Mouse (Mus musculus): Measurements from ENCODE around the gene Fli1. TPM values are rescaled to one million over a fixed set of nuclear protein-coding genes. Genes with fewer than 3 reads are reported as not detected.

Fli1 gene
- polyA plus RNA-seq (2012; rRNA removed) = 10.1 and 11.5 TPM in 2 replicates
- polyA plus RNA-seq (2014; fragmentation: Nextera tagmentation; extraction: Ambion mirVana) = 22.2 and 25.7 TPM in 2 replicates

DNA sequence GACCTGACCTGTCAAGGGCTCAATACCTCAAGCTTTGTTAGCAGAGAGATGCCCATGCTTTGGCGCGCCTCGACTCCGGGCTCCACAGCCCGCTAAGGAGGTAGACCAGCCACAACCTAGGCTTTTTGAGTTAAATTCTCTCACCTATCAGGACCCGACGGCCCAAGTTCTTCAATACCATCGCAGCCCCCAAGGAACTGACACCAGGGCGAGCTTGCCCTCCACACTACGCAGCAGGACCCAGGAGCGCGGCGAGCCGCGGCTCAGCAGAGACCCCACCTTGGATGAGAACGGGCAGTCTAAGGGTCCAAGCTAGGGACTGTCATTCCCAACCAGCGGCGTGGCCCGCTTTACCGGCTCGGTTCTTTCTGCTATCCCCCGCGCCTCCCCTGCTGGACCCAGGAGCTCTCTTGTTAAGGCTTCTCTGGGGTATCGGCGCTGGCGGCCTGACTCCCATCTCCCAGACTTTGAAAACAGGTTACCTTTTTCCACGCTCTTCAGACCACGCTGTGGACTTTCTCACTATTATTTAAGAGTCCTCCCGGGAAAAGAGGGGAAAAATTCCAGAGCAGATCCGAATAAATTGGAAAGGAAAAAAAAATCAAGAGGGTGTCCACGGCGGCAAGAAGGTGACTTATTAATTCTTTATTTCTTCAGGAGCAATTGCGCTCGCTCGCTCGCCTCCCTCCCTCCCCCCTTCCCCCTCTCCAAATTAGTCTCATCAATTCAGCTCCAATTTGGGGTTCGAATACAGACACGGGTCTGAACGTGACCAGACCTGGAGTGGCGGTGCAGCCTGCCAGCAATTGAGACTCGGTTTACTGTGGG, at the start of gene Fli1:
Gene Fli1 (minus strand): TSS at position 650 of the 828 bp plus-strand sequence.
- Histone ChIP-seq H3K9ac (ENCODE audit: low read depth, low read length, severe bottlenecking) (peak within 1 kb of the TSS; percentile 95), H3K4me2 (replicated peaks; ENCODE audit: low read depth, low read length, severe bottlenecking) (peak within 1 kb of the TSS; percentile 90), H3K27me3 (ENCODE audit: control insufficient read depth, insufficient read depth, low read length) (0 out of 2 replicates have a peak, but pooled peaks cover 3% of the 10 kb centered on the region), H3K4me3 (replicated peaks; ENCODE audit: low read length) (peak within 1 kb of the TSS; percentile 78), H3K36me3 (ENCODE audit: control insufficient read depth, insufficient read depth, low read length) (no peaks in the 10 kb centered on the region), H3K9me3 (ENCODE audit: control insufficient read depth, low read length) (no peaks in the 10 kb centered on the region), H3K27ac (replicated peaks; ENCODE audit: low read depth, low read length) (peak within 1 kb of the TSS; percentile 94), H3K4me1 (ENCODE audit: control insufficient read depth, insufficient read depth, low read length) (peaks cover 51% of the 10 kb centered on the region)
- no peak for DNase-seq (ENCODE audit: low spot score)
- no peak for TF ChIP-seq POLR2A (IDR thresholded peaks at IDR 0.05; ENCODE audit: borderline replicate concordance, extremely low read depth, insufficient read depth, insufficient read length)
- no peak for ATAC-seq (ENCODE audit: low FRiP score, low read depth)
- WGBS = under 1% methylated on average over 41 of the region's 41 CpGs

- DNase-seq (ENCODE audit: low spot score) = peak; percentile 82
- H3K27ac ChIP-seq (replicated peaks; ENCODE audit: low read depth, low read length) = no peak overlapping the region
- no peak overlapping the region for H3K4me3 ChIP-seq (replicated peaks; ENCODE audit: low read length)
- TF ChIP-seq POLR2A (IDR thresholded peaks at IDR 0.05; ENCODE audit: borderline replicate concordance, extremely low read depth, insufficient read depth, insufficient read length) = no peak
- H3K36me3 ChIP-seq (ENCODE audit: control insufficient read depth, insufficient read depth, low read length) = no peaks in the 10 kb centered on the region
- 11% methylated on average over 14 of the region's 14 CpGs for WGBS
- peak; percentile 89 for ATAC-seq (ENCODE audit: low FRiP score, low read depth)
- no peak overlapping the region; the same call in 1 of the 2 replicates for H3K4me2 ChIP-seq (replicated peaks; ENCODE audit: low read depth, low read length, severe bottlenecking)
- H3K9me3 ChIP-seq (ENCODE audit: control insufficient read depth, low read length) = no peaks in the 10 kb centered on the region
- H3K27me3 ChIP-seq (ENCODE audit: control insufficient read depth, insufficient read depth, low read length) = no peaks in the 10 kb centered on the region
- peaks cover 2% of the 10 kb centered on the region; the same call in 1 of the 2 replicates for H3K4me1 ChIP-seq (ENCODE audit: control insufficient read depth, insufficient read depth, low read length)
- no peak overlapping the region for H3K9ac ChIP-seq (ENCODE audit: low read depth, low read length, severe bottlenecking)
Measured at GRCm38 (mm10) chr9:32591732-32592582, 49.3 kb upstream of the Fli1 start.

DNA sequence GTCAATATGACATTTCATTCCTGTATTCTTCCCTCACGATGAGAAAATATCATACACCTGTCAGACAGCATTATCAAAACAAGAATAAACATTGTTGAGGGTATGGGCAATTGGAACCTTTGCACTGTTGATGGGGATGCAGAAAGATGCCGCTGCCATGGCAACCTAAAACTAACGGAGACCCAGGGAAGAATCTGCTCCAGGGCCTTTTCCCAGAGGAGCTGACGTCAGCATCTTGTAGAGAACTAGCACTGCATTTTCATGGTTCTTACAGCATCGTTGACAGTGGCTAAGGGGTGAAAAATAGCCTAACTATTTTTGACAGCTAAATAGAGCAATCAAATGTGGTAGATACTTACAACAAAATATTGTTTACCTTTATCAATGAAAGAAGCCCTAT, 47.9 kb upstream of the Fli1 start:
- H3K4me3 ChIP-seq (replicated peaks; ENCODE audit: low read length) = no peak overlapping the region
- DNase-seq (ENCODE audit: low spot score) = no peak
- H3K27me3 ChIP-seq (ENCODE audit: control insufficient read depth, insufficient read depth, low read length) = no peaks in the 10 kb centered on the region
- no peaks in the 10 kb centered on the region for H3K9me3 ChIP-seq (ENCODE audit: control insufficient read depth, low read length)
- no peak overlapping the region for H3K27ac ChIP-seq (replicated peaks; ENCODE audit: low read depth, low read length)
- WGBS = 66% methylated on average over 5 of the region's 5 CpGs
- no peaks in the 10 kb centered on the region for H3K36me3 ChIP-seq (ENCODE audit: control insufficient read depth, insufficient read depth, low read length)
- H3K4me1 ChIP-seq (ENCODE audit: control insufficient read depth, insufficient read depth, low read length) = peaks cover 2% of the 10 kb centered on the region; the same call in 1 of the 2 replicates
- ATAC-seq (ENCODE audit: low FRiP score, low read depth) = no peak
- no peak for TF ChIP-seq POLR2A (IDR thresholded peaks at IDR 0.05; ENCODE audit: borderline replicate concordance, extremely low read depth, insufficient read depth, insufficient read length)
- no peak overlapping the region for H3K9ac ChIP-seq (ENCODE audit: low read depth, low read length, severe bottlenecking)
- no peak overlapping the region for H3K4me2 ChIP-seq (replicated peaks; ENCODE audit: low read depth, low read length, severe bottlenecking)

DNA sequence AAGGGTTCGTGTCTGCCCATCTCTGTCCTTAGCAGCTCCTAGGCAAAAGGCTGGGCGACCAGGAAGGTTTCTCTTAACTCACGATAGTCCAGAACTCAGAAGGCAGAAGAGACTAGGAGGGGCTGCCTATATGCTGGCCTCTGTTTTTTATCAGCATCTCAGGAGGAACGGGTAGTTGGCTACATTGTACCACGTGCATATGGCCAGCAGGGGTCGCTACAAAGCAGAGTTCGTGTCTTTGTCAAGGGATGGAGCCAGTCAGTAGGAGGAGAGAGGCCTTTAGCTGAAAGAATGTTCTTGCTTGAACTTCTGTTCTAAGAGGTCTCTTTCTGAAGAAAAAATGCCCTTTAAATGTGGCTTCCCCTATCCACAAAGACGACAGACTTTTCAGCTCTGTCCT, 47.2 kb upstream of the Fli1 start:
- WGBS = 4% methylated on average over 8 of the region's 8 CpGs

DNA sequence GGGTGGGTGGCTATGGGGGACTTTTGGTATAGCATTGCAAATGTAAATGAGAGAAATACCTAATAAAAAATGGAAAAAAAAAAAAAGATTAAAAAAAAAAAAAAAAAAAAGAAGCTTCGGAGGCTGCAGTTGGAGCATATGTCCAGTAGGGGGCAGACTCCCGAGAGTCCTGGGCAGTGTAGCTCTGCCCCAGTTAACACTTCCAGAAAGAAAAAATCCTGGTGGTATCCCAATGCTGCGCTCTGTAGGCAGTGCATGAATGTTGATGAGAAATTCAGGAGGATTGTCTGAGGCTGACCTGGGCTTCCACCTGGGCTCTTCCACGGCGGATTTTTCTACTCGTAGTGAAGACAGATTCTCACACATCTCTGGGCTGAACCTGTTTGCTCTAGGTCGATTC, 42.7 kb upstream of the Fli1 start:
- DNase-seq (ENCODE audit: low spot score) (no peak), ATAC-seq (ENCODE audit: low FRiP score, low read depth) (no peak)
- H3K36me3 ChIP-seq (ENCODE audit: control insufficient read depth, insufficient read depth, low read length) = no peaks in the 10 kb centered on the region

More for the DNA sequence above, 47.2 kb upstream of the Fli1 start:
- Histone ChIP-seq H3K9ac (ENCODE audit: low read depth, low read length, severe bottlenecking) (no peak overlapping the region), H3K9me3 (ENCODE audit: control insufficient read depth, low read length) (no peaks in the 10 kb centered on the region), H3K4me2 (replicated peaks; ENCODE audit: low read depth, low read length, severe bottlenecking) (no peak overlapping the region), H3K36me3 (ENCODE audit: control insufficient read depth, insufficient read depth, low read length) (no peaks in the 10 kb centered on the region), H3K27ac (replicated peaks; ENCODE audit: low read depth, low read length) (no peak overlapping the region), H3K4me3 (replicated peaks; ENCODE audit: low read length) (no peak overlapping the region), H3K27me3 (ENCODE audit: control insufficient read depth, insufficient read depth, low read length) (no peaks in the 10 kb centered on the region), H3K4me1 (ENCODE audit: control insufficient read depth, insufficient read depth, low read length) (peaks cover 2% of the 10 kb centered on the region; the same call in 1 of the 2 replicates)
- TF ChIP-seq POLR2A (IDR thresholded peaks at IDR 0.05; ENCODE audit: borderline replicate concordance, extremely low read depth, insufficient read depth, insufficient read length) = no peak
- ATAC-seq (ENCODE audit: low FRiP score, low read depth) (peak; percentile 67), DNase-seq (ENCODE audit: low spot score) (peak; percentile 91)

More for the DNA sequence above, 42.7 kb upstream of the Fli1 start:
- Histone ChIP-seq H3K4me1 (ENCODE audit: control insufficient read depth, insufficient read depth, low read length) (no peaks in the 10 kb centered on the region), H3K9ac (ENCODE audit: low read depth, low read length, severe bottlenecking) (no peak overlapping the region), H3K27ac (replicated peaks; ENCODE audit: low read depth, low read length) (no peak overlapping the region), H3K4me2 (replicated peaks; ENCODE audit: low read depth, low read length, severe bottlenecking) (no peak overlapping the region), H3K9me3 (ENCODE audit: control insufficient read depth, low read length) (no peaks in the 10 kb centered on the region), H3K27me3 (ENCODE audit: control insufficient read depth, insufficient read depth, low read length) (no peaks in the 10 kb centered on the region), H3K4me3 (replicated peaks; ENCODE audit: low read length) (no peak overlapping the region)
- WGBS = 43% methylated on average over 7 of the region's 7 CpGs
- TF ChIP-seq POLR2A (IDR thresholded peaks at IDR 0.05; ENCODE audit: borderline replicate concordance, extremely low read depth, insufficient read depth, insufficient read length) = no peak

Data from limb, embryonic 14.5 days (tissue).